Mouse (Mus musculus) heart, postnatal 0 days (tissue): ENCODE measurements at regions not wholly inside any gene's neighbourhood (a gene's known extent, or its start where the extent isn't known, plus 50 kb on each side); places are given as distances from the start of the nearest gene placed in this dataset.

ENCODE experiments used
- CTCF ChIP-seq: IDR thresholded peaks from 2 replicates; pipeline ENCODE4 v1.5.1; 2016; ENCODE audit warnings: antibody characterized with exemption, control low read depth, low read depth
- EP300 ChIP-seq: IDR thresholded peaks from 2 replicates; pipeline ENCODE4 v1.6.1; 2016; ENCODE audit warnings: antibody characterized with exemption, low read depth

- TF ChIP-seq CTCF, result no peak
- no peak for TF ChIP-seq EP300
Observed at GRCm38 (mm10) chr2:95483397-95483796, 834.6 kb upstream of the Lrrc4c start.
